Comparison of ENCODE assay signal across 25 mouse cellular contexts in the genomic region with DNA sequence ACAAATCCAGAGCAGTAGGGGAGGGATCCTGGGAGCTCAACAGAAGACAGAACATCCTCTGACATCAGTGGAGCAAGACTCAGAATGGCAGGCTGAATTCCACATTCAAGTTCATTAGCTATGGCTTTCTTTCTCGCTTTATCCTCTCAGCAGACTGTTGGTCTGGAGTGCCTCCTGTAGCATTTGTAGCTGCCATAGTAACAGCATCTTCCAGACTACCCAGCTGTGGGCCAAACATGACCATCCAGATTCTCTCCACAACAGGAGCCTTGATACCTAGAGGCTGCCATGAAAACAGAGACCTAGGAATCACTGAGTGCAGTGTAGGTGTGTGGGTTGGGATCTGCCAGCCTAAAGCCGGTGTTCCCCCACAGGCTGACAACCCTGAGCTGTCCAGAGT. TPM values are rescaled to one million over a fixed set of nuclear protein-coding genes. Genes with fewer than 3 reads are reported as not detected.
DNase-seq lines count a peak whose midpoint lies in the region; TF ChIP-seq lines count a peak whose summit lies in the region.
"Had no signal": no experiment of that assay in that cellular context is flagged by ENCODE, and none has a peak within 500 bp of the region (broad histone marks: within the 10 kb centered on the region; RNA-seq: fewer than 3 reads in every experiment).

No protein-coding gene starts in this region.

- no peak for TF ChIP-seq POLR2A in heart, adult 2 months (IDR thresholded peaks at IDR 0.05; ENCODE audit: insufficient read depth, low read depth, low read length)

- H3K27ac ChIP-seq in heart, embryonic 10.5 days, result no peak overlapping the region
- no peak overlapping the region for H3K27ac ChIP-seq in heart, adult 2 months
- peak overlapping the region; percentile 88 for H3K27ac ChIP-seq in layer of hippocampus, adult 2 months
- H3K27ac ChIP-seq in left cerebral cortex, adult 2 months, result peak overlapping the region; percentile 76

- H3K9ac ChIP-seq in heart, adult 2 months (ENCODE audit: low read depth, low read length), result no peak overlapping the region

- no peak for TF ChIP-seq CTCF in heart, adult 2 months (IDR thresholded peaks at IDR 0.05)
- TF ChIP-seq CTCF in layer of hippocampus, adult 2 months (conservative IDR thresholded peaks at IDR 0.05), result no peak
- TF ChIP-seq CTCF in left cerebral cortex, adult 2 months (IDR thresholded peaks at IDR 0.05), result no peak

- intact Hi-C loops in heart, postnatal 36 days (cut with DNase I), result no loop called here
- intact Hi-C loops in heart, adult 2 months (cut with DNase I), result loop anchor here (5.0 kb wide), 2 partner anchors 113 to 128 kb away; partner anchors contain the start of genes Pxk and Rpp14
- intact Hi-C loops in left cerebral cortex, adult 2 months (cut with DNase I), result loop anchor here (1.0 kb wide), 1 partner anchor 24 kb away; no protein-coding TSS in a partner anchor

- peak; percentile 71 for DNase-seq in heart, adult 11 months
- no peak for DNase-seq in heart, postnatal 36 days
- peak; percentile 69 for DNase-seq in heart, embryonic 10.5 days (ENCODE audit: low spot score)
- no peak for DNase-seq in heart, adult 2 months
- DNase-seq in layer of hippocampus, adult 2 months (ENCODE audit: low spot score in 2 of 2), result no peak
- no peak for DNase-seq in layer of hippocampus, postnatal 36 days
- DNase-seq in left cerebral cortex, adult 2 months (ENCODE audit: extremely low spot score in 1 of 2, low spot score in 2 of 2), result no peak
- DNase-seq in left cerebral cortex, adult 9 months (ENCODE audit: low spot score in 2 of 2), result no peak
- DNase-seq: adrenal gland, adult 2 months; adrenal gland, adult 8-10 months; adrenal gland, postnatal 10 days; adrenal gland, postnatal 14 days; adrenal gland, postnatal 25 days; adrenal gland, postnatal 36 days; B cell, adult 2 months; cerebellum, adult 11 months; cerebellum, adult 11-12 months had no signal

- no peak for TF ChIP-seq EP300 in heart, adult 2 months (IDR thresholded peaks at IDR 0.05; ENCODE audit: insufficient read depth, low read depth, low read length)

- H3K4me3 ChIP-seq in heart, embryonic 10.5 days, result no peak overlapping the region
- H3K4me3 ChIP-seq in heart, adult 2 months, result no peak overlapping the region
- no peak overlapping the region for H3K4me3 ChIP-seq in layer of hippocampus, adult 2 months
- no peak overlapping the region for H3K4me3 ChIP-seq in left cerebral cortex, adult 2 months

- 82% methylated on average over 2 of the region's 2 CpGs for WGBS in heart, embryonic 10.5 days
- WGBS in heart, adult 2 months, result 95% methylated on average over 2 of the region's 2 CpGs

- H3K79me2 ChIP-seq in heart, adult 2 months (replicated peaks; ENCODE audit: control insufficient read depth, insufficient read depth, low read length), result no peaks in the 10 kb centered on the region

- peaks cover 32% of the 10 kb centered on the region for H3K4me1 ChIP-seq in heart, embryonic 10.5 days
- no peaks in the 10 kb centered on the region; the same call in 1 of the 2 replicates for H3K4me1 ChIP-seq in heart, adult 2 months (ENCODE audit: control insufficient read depth, insufficient read depth, low read length)

- no peaks in the 10 kb centered on the region for H3K27me3 ChIP-seq in heart, embryonic 10.5 days (ENCODE audit: insufficient read depth, poor library complexity, severe bottlenecking)
- H3K27me3 ChIP-seq in heart, adult 2 months (ENCODE audit: control insufficient read depth, insufficient read depth, low read length), result no peaks in the 10 kb centered on the region

- no peaks in the 10 kb centered on the region for H3K9me3 ChIP-seq in heart, embryonic 10.5 days
- H3K9me3 ChIP-seq: G1E had no signal

- no peaks in the 10 kb centered on the region for H3K36me3 ChIP-seq in heart, embryonic 10.5 days
- H3K36me3 ChIP-seq in heart, adult 2 months (ENCODE audit: control insufficient read depth, insufficient read depth, low read length), result no peaks in the 10 kb centered on the region
- H3K36me3 ChIP-seq: G1E had no signal

RNA-seq across cellular contexts. Expression of gene Kctd6, which starts 4.0 kb away (rescaled TPM):
- total RNA-seq in heart, postnatal 36 days (2021), result 1 to 10 TPM; 9.3 to 9.5 TPM
- 3.5 and 7.2 TPM in 2 replicates for polyA plus RNA-seq in heart, embryonic 10.5 days (2016; fragmentation: Nextera tagmentation; extraction: Ambion mirVana)
- total RNA-seq in heart, adult 2 months (2021), result 10 to 100 TPM in 1 of 2 experiments, 1 to 10 TPM in 1; 8.4 to 10.3 TPM
- 7.3 and 10.7 TPM in 2 replicates for polyA plus RNA-seq in heart, adult 2 months (2012; rRNA removed)
- 10 to 100 TPM; 69.1 to 79.4 TPM for total RNA-seq in layer of hippocampus, adult 2 months (2021)
- 10 to 100 TPM; 76.1 to 78.8 TPM for total RNA-seq in layer of hippocampus, postnatal 36 days (2021)
- total RNA-seq in left cerebral cortex, adult 2 months (2021), result 10 to 100 TPM; 41.5 to 42.1 TPM

RNA-seq across cellular contexts. Expression of gene Pdhb, which starts 37.1 kb away (rescaled TPM):
- total RNA-seq in heart, postnatal 36 days (2021), result 100 to 1,000 TPM; 843 to 906 TPM
- polyA plus RNA-seq in heart, embryonic 10.5 days (2016; fragmentation: Nextera tagmentation; extraction: Ambion mirVana), result 332 and 445 TPM in 2 replicates
- total RNA-seq in heart, adult 2 months (2021), result 100 to 1,000 TPM; 722 to 825 TPM
- 324 and 636 TPM in 2 replicates for polyA plus RNA-seq in heart, adult 2 months (2012; rRNA removed)
- total RNA-seq in layer of hippocampus, adult 2 months (2021), result 100 to 1,000 TPM; 176 to 185 TPM
- 100 to 1,000 TPM; 185 to 197 TPM for total RNA-seq in layer of hippocampus, postnatal 36 days (2021)
- 100 to 1,000 TPM; 159 to 168 TPM for total RNA-seq in left cerebral cortex, adult 2 months (2021)

RNA-seq across cellular contexts. Expression of gene Acox2, which starts 49.3 kb away (rescaled TPM):
- under 1 TPM; 0.27 to 0.61 TPM for total RNA-seq in heart, postnatal 36 days (2021)
- 0.19 and 0.36 TPM in 2 replicates for polyA plus RNA-seq in heart, embryonic 10.5 days (2016; fragmentation: Nextera tagmentation; extraction: Ambion mirVana)
- under 1 TPM; 0.34 to 0.91 TPM for total RNA-seq in heart, adult 2 months (2021)
- 0.73 and 1.3 TPM in 2 replicates for polyA plus RNA-seq in heart, adult 2 months (2012; rRNA removed)
- not detected for total RNA-seq in layer of hippocampus, adult 2 months (2021)
- not detected for total RNA-seq in layer of hippocampus, postnatal 36 days (2021)
- total RNA-seq in left cerebral cortex, adult 2 months (2021), result under 1 TPM in 1 of 2 experiments, not detected in 1; 0.36 TPM
- total RNA-seq: CH12.LX, ES-E14, G1E, MEL had no signal
- polyA plus RNA-seq: activated CD4-positive, CD25-positive, alpha-beta regulatory T cell, adult 4 months; brain, embryonic 14.5 days; C2C12; CD4-positive, CD25-positive, alpha-beta regulatory T cell, adult 4 months; G1E had no signal

Comparison
In these comparisons a context has a peak if more than half of its experiments do, and no peak if none do; other contexts are left out.
1. DNase-seq: peak in heart, adult 11 months (single experiment) and heart, embryonic 10.5 days (single experiment); none in heart, postnatal 36 days (0 of 2), heart, adult 2 months (0 of 2), layer of hippocampus, adult 2 months (0 of 2), layer of hippocampus, postnatal 36 days (0 of 2), left cerebral cortex, adult 2 months (0 of 2) and left cerebral cortex, adult 9 months (0 of 2).
2. H3K27ac ChIP-seq: peak in layer of hippocampus, adult 2 months (single experiment) and left cerebral cortex, adult 2 months (single experiment); none in heart, embryonic 10.5 days (single experiment) and heart, adult 2 months (single experiment).